Mouse (Mus musculus) megakaryocyte, embryonic 14.5 days (primary cell): ENCODE data around the gene Il17ra. TPM values are rescaled to one million over a fixed set of nuclear protein-coding genes. Genes with fewer than 3 reads are reported as not detected.

Experiments used
- H3K27me3 ChIP-seq: replicated peaks from 2 replicates; pipeline ENCODE3; 2012; ENCODE audit warnings: inconsistent platforms
- H3K36me3 ChIP-seq: replicated peaks from 2 replicates; pipeline ENCODE3; 2012; ENCODE audit warnings: low read length, inconsistent platforms, mixed read lengths
- H3K4me1 ChIP-seq: 2 replicates; pipeline ENCODE4 v1.6.1; 2012; ENCODE audit warnings: inconsistent platforms
- H3K4me3 ChIP-seq: replicated peaks from 2 replicates; pipeline ENCODE3; 2012; ENCODE audit warnings: moderate library complexity, mild to moderate bottlenecking, inconsistent platforms
- H3K9me3 ChIP-seq: 2 replicates; pipeline ENCODE4 v1.6.1; 2012; ENCODE audit warnings: inconsistent platforms
- FLI1 ChIP-seq: IDR thresholded peaks from 2 replicates; pipeline ENCODE4 v1.6.1; 2012; ENCODE audit warnings: low read length, inconsistent platforms, mixed read lengths
- GATA1 ChIP-seq: IDR thresholded peaks from 3 replicates; pipeline ENCODE4 v1.6.1; 2012; ENCODE audit warnings: mixed read lengths, low read length, inconsistent platforms, borderline replicate concordance
- polyA plus RNA-seq: library from polyadenylated mRNA; stranded (reverse); fragments of >175 nt; gene quantifications from 2 replicates; pipeline ENCODE4 v1.2.3, GENCODE M21; 2012; ENCODE audit warnings: low replicate concordance; ENCODE audit not compliant: insufficient read depth

The Il17ra gene
- polyA plus RNA-seq, 1 experiment = 11.2 TPM

GRCm38 (mm10) chr6:120457074-120457473 lies 6.0 kb upstream of the Il17ra start:
- TF ChIP-seq GATA1 (no peak), FLI1 (no peak)
- H3K36me3 ChIP-seq = no peaks in the 10 kb centered on the region
- peaks cover 3% of the 10 kb centered on the region for H3K27me3 ChIP-seq
- no peak overlapping the region for H3K4me3 ChIP-seq
- H3K4me1 ChIP-seq = peaks cover 42% of the 10 kb centered on the region
- H3K9me3 ChIP-seq = no peaks in the 10 kb centered on the region

DNA sequence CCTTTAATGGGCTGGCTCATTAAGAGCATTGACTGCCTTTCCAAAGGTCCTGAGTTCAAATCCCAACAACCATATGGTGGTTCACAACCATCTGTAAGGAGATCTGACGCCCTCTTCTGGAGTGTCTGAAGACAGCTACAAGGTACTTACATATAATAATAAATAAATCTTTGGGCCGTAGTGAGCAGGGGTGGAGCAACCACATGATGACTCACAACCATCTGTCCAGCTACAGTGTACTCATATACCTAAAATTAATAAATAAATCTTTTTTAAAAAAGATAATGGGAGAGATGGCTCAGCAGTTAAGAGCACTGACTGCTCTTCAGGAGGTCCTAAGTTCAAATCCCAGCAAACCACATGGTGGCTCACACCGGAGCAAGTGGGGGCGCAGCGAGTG lies 5.3 kb upstream of the Il17ra start:
- no peak for TF ChIP-seq FLI1
- no peak for TF ChIP-seq GATA1
- no peak overlapping the region for H3K4me3 ChIP-seq
- H3K4me1 ChIP-seq = peaks cover 37% of the 10 kb centered on the region
- no peaks in the 10 kb centered on the region for H3K36me3 ChIP-seq
- no peaks in the 10 kb centered on the region for H3K9me3 ChIP-seq
- H3K27me3 ChIP-seq = peaks cover 3% of the 10 kb centered on the region

DNA sequence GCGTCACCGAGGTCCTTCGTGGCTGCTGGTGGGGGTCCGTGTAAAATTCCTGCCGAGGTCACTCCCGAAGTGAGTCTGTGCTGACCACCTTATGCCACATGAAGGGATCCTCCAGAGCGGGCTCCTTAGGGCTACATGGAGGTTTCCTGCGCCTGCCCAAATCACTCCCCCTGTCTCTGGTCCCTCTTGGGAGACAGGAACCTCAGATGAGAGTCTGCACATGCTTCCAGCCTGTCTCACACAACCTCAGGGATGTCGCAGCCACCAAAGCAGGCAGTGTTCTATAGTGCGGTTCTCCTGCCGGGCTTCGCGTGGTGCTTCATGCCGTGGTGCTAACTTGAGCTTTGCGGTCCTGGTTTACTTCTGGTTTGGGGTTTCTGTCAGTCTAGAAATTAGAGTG lies 1.8 kb upstream of the Il17ra start:
- peaks cover 35% of the 10 kb centered on the region for H3K4me1 ChIP-seq
- no peaks in the 10 kb centered on the region for H3K36me3 ChIP-seq
- peaks cover 3% of the 10 kb centered on the region for H3K27me3 ChIP-seq
- H3K4me3 ChIP-seq = no peak overlapping the region
- no peaks in the 10 kb centered on the region for H3K9me3 ChIP-seq
- TF ChIP-seq GATA1 = no peak
- no peak for TF ChIP-seq FLI1

DNA sequence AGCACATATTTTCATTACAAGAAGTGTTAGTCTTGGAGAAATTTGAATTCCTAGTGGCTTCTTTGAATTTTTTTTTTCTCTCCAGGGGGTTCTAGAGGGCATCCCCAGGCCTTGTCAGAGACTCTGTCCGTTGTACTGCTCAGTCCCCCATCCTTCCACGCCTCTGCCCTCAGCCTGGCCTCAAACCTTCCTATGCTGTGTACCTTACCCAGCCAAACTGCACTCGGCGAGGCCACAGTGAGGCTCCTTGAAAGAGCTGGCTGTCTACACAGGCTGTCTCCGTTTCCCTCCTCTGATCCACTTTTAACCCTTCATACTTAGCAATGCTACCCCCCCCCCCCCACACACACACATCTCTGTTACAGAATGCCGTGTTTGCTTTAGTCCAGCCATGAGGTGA lies 796 bp upstream of the Il17ra start:
- TF ChIP-seq FLI1 = no peak
- TF ChIP-seq GATA1 = no peak
- peak overlapping the region; percentile 38 for H3K4me3 ChIP-seq
- no peaks in the 10 kb centered on the region for H3K9me3 ChIP-seq
- no peaks in the 10 kb centered on the region for H3K36me3 ChIP-seq
- H3K4me1 ChIP-seq = peaks cover 46% of the 10 kb centered on the region
- H3K27me3 ChIP-seq = peaks cover 3% of the 10 kb centered on the region

DNA sequence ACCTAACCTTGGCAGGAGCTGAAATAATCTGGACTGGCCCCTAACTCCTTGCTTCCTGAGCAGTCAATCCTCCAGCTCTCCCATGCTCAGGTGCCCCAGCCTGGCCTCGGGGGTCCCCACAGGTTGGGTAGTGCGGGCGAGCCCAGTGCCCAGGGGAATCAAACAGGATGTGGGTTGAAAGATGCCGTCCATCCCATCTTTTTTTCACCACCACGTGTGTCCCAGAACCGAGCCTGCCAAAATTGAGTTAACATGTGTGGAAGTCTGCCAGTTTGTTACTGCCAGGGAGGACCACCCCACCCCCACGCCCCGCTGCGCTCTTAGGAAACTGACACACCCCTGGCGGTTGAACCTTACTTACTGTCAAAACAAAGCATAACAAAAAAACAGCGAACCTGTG lies 837 bp downstream of the Il17ra start:
- H3K4me1 ChIP-seq = peaks cover 60% of the 10 kb centered on the region
- H3K36me3 ChIP-seq = peaks cover 2% of the 10 kb centered on the region
- H3K27me3 ChIP-seq = peaks cover 3% of the 10 kb centered on the region
- no peak for TF ChIP-seq FLI1
- TF ChIP-seq GATA1 = no peak
- no peaks in the 10 kb centered on the region for H3K9me3 ChIP-seq
- H3K4me3 ChIP-seq = peak overlapping the region; percentile 96

DNA sequence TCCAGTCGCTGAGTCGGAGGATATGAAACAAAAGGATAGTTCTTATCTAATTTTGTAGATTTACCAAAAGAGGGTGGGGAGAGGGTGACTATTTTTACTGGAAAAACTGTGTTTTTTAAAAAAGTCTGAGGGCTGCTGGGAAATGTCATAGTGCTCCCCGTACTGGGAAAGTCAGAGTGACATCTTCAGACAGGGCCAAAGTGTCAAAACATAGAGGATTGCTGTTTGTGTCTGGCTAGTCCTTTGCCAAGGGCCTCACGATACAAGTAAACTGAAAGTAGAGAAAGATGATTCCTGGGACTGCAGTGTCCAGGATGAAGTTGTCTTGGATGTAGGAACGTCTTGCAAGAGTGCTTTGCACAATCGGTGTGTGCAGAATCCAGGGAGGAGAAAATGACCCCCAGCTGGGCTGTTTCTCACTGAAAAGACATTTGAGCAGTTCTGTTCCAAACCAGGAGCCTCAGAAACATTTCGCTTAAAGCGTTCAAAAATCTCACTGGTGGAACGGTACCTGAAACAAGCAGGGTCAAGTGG lies 1.4 kb downstream of the Il17ra start:
- peaks cover 3% of the 10 kb centered on the region for H3K27me3 ChIP-seq
- no peaks in the 10 kb centered on the region for H3K9me3 ChIP-seq
- H3K4me1 ChIP-seq = peaks cover 64% of the 10 kb centered on the region
- no peak for TF ChIP-seq FLI1
- no peak for TF ChIP-seq GATA1
- H3K4me3 ChIP-seq = peak overlapping the region; percentile 96
- peaks cover 2% of the 10 kb centered on the region for H3K36me3 ChIP-seq

DNA sequence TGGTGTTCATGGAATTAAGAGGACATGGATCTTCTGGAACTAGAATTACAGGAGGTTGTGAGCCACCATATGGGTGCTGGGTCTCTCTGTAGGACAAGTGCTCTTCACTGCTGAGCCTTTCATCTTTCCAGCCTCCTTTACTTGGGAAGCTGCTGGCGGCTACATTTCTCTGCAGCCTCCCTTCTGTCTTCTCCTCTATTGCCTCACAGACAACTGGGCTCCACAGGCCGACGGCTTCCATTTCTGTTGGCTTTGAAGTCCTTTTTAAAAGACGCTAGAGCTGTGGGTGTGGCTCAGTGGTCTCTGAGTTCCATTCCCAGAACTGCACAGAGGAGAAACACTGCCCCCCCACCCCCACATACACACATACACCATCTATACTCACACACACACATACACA lies 2.3 kb downstream of the Il17ra start:
- H3K9me3 ChIP-seq = no peaks in the 10 kb centered on the region
- peaks cover 2% of the 10 kb centered on the region for H3K36me3 ChIP-seq
- peaks cover 3% of the 10 kb centered on the region for H3K27me3 ChIP-seq
- H3K4me3 ChIP-seq = peak overlapping the region; percentile 42
- TF ChIP-seq FLI1 (no peak), GATA1 (no peak)
- peaks cover 73% of the 10 kb centered on the region for H3K4me1 ChIP-seq

GRCm38 (mm10) chr6:120466609-120467329 lies 3.7 kb downstream of the Il17ra start:
- Histone ChIP-seq H3K4me3 (peak overlapping the region; percentile 86), H3K4me1 (peaks cover 82% of the 10 kb centered on the region), H3K9me3 (no peaks in the 10 kb centered on the region), H3K27me3 (no peaks in the 10 kb centered on the region), H3K36me3 (peaks cover 2% of the 10 kb centered on the region)
- 0 out of 2 replicates have a peak, but pooled peaks have one; percentile 44 for TF ChIP-seq FLI1
- no peak for TF ChIP-seq GATA1

DNA sequence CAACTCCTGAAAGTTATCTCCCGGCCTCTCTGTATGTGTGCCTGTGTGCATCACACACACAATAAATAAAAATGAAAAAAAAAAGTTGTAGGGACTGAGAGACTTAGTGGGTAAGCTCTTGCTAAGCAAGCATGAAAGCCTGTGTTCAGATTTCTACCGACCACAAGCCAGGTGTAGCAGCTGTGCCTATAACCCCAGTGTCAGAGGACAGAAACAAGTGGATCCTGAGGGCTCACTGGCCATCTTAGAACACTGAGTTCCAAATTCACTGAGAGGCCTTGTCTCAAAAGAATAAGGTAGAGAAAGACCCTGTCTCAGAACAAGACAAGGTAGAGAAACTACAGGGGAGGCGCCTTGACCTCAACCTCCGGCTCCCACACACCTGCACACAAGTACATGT lies 5.2 kb downstream of the Il17ra start:
- Histone ChIP-seq H3K4me3 (no peak overlapping the region), H3K4me1 (peaks cover 93% of the 10 kb centered on the region), H3K9me3 (no peaks in the 10 kb centered on the region), H3K27me3 (no peaks in the 10 kb centered on the region), H3K36me3 (peaks cover 14% of the 10 kb centered on the region)
- TF ChIP-seq FLI1 (no peak), GATA1 (no peak)

- TF ChIP-seq GATA1 = no peak
- no peak for TF ChIP-seq FLI1
- no peak overlapping the region for H3K4me3 ChIP-seq
- H3K4me1 ChIP-seq = peaks cover 94% of the 10 kb centered on the region
- no peaks in the 10 kb centered on the region for H3K27me3 ChIP-seq
- no peaks in the 10 kb centered on the region for H3K9me3 ChIP-seq
- peaks cover 24% of the 10 kb centered on the region for H3K36me3 ChIP-seq
Observed at GRCm38 (mm10) chr6:120469268-120469667, 6.2 kb downstream of the Il17ra start.
